Mouse (Mus musculus) cerebellum, adult 11-12 months (tissue): Measurements from ENCODE around the gene Gm7247.
"Not testable (repeated sequence)": the region's sequence is repeated elsewhere in the genome, so short reads cannot be mapped to it uniquely, and the experiment has no call there.

Source experiments
- DNase-seq: peaks from one replicate; pipeline ENCODE4 v3.0.0; 2022

Gene Gm7247

DNA sequence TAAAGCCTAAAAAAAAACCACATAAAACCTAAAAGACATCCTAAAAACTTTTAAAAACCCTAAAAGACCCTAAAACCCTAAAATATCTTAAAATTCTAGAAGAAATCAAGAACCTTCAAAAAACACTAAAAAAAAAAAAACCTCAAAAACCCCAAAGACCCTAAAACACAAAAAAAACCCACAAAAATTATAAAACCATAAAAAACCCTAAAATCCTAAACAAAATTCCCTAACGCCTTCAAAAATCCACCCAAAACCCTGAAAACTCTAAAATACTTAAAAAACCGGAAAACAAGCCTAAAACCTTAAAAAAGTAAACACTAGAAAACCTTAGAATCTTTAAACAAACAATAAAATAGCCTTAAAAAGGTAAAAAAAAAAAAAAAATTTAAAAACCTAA is 136.4 kb downstream of the Gm7247 start:
- no peak for DNase-seq

DNA sequence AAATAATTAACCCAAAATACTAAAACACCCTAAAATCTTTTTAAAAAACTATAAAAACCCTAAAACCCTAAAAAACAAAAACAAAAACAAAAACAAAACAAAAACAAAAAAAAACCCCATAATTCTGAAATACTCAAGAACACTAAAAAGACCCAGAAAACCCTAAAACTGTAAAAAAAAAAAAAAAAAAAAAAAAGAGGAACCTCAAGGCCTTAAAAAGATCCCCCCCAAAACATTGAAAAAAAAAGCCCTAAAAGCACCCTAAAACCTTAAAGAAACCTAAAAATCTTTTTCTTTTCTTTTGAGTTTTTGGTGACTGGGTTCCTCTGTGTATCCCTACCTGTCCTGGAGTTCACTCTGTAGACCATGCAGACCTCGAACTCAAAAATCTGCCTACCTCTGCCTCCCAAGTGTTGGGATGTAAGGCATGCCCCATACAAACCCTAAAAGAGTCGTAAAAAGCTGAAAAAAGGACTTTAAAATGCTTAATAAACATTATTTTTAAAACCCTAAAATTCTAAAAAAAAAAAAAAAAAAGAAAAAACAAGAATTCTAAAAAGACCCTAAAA is 138.2 kb downstream of the Gm7247 start:
- no peak for DNase-seq

DNA sequence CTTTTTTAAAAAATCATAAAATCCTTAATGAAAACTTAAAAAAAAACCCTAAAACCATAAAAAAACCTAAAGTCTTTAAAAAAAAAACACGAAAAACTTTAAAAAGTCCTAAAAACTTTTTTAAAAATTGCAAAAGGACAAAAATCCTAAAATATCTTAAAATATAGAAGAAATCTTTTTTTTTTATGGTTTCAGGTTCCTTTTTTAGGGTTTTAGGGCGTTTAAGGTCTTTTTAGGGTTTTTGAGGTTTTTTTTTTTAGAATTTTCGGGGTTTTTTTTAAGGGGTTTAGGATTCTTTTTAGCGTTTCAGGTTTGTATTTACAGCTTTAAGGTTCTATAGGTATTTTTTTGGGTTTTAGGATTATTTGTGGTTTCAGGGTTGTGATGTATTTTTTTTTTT is 138.9 kb downstream of the Gm7247 start:
- no peak for DNase-seq

DNA sequence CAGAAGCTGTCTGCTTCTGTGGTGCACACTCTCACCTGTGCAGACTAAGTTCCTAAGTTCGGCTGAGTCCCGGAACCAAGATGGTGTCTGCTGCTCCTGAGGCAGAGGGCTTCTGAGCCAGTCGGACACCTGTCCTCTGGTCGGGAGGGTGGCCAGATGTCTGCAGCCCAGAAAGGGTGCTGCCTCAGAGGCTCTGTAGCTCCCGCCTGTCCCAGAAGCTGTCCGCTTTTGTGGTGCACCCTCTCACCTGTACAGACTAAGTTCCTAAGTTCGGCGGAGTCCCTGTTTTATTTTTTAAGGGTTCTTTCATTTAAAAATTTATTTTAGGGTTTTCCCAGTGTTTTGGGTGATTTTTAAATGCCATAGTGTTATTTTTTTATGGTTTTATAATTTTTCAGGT is 145.9 kb downstream of the Gm7247 start:
- DNase-seq, result no peak

DNA sequence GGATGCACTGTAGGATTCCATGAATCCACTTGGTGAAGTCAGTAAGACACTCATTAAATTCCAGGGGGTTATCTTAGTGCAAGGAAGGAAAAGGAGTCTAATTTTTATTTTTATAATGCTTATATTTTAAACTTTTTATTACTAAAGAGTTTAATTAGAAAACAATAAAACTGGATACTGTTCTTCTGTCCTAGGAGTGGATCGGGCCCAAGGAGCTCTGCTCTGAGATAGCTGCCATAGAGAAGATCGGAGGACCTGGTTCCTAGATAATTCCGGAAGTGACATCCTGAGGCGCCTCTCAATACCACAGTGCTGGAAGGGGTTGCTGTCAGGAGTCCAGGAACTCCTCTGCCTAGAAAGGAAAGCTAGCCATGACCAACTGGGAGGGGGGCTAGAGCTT is 190.9 kb downstream of the Gm7247 start, which contains the start of gene Gm5622:
Gene Gm5622, plus strand, starts transcription at position 301 of the 400 bp plus-strand sequence.
- no peak for DNase-seq

DNA sequence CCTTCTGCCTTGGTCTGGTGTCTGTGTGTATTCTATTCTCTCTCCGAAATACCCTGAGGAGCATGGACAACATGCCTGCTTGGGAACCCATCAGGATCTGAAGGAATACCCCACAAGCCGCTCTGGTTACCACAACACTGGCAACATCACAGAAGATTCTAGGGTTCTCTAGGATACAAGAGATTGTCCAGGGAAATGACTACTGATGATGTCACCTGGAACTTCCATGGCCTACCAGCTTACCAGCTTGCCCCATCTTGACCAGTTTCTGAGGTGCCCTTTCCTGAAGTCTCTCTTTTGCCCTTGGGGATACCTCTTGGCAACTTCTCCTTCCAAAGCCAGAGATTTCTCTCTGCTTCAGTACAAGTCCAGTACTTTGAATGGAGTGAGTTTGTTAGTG is 212.4 kb downstream of the Gm7247 start, which contains the start of gene Gm17175:
Gene Gm17175, minus strand, starts transcription at position 101 of the 400 bp plus-strand sequence.
- DNase-seq, result not testable (repeated sequence)

DNA sequence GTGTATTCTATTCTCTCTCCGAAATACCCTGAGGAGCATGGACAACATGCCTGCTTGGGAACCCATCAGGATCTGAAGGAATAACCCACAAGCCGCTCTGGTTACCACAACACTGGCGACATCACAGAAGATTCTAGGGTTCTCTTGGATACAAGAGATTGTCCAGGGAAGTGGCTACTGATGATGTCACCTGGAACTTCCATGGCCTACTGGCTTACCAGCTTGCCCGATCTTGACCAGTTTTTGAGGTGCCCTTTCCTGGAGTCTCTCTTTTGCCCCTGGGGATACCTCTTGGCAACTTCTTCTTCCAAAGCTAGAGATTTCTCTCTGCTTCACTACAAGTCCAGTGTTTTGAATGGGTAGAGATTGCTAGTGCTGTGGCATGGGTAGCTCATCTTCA is 230.5 kb downstream of the Gm7247 start, which contains the start of gene Gm17174:
Gene Gm17174, minus strand, starts transcription at position 101 of the 400 bp plus-strand sequence.
- not testable (repeated sequence) for DNase-seq

DNA sequence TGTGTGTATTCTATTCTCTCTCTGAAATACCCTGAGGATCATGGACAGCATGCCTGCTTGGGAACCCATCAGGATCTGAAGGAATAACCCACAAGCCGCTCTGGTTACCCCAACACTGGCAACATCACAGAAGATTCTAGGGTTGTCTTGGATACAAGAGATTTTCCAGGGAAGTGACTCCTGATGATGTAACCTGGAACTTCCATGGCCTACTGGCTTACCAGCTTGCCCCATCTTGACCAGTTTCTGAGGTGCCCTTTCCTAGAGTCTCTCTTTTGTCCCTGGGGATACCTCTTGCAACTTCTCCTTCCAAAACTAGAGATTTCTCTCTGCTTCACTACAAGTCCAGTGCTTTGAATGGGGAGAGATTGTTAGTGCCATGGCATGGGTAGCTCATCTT is 249.7 kb downstream of the Gm7247 start, which contains the start of gene Gm17078:
Gene Gm17078, minus strand, starts transcription at position 101 of the 400 bp plus-strand sequence.
- DNase-seq, result no peak
